Mouse (Mus musculus) stomach, embryonic 14.5 days (tissue): ENCODE data around the gene Trdmt1. TPM values are rescaled to one million over a fixed set of nuclear protein-coding genes. Genes with fewer than 3 reads are reported as not detected.

ENCODE experiments used
- ATAC-seq: fragments of 200-750 bp; cut with Nextera tagmentation; 2 replicates; pipeline ENCODE4 v1.8.0; 2017; ENCODE audit warnings: low read depth, moderate TSS enrichment; ENCODE audit not compliant: insufficient number of reproducible peaks, insufficient read depth, low FRiP score
- H3K27ac ChIP-seq: fragments of 300-500 bp; sonication (generic); 2 replicates; pipeline ENCODE4 v1.5.1; 2014; ENCODE audit warnings: mild to moderate bottlenecking, low read length, moderate library complexity, mixed read lengths
- H3K27me3 ChIP-seq: fragments of 300-500 bp; sonication (generic); 2 replicates; pipeline ENCODE4 v1.6.1; 2014; ENCODE audit warnings: low read length, control low read depth, mixed read lengths; ENCODE audit not compliant: control insufficient read depth, insufficient read depth
- H3K36me3 ChIP-seq: fragments of 300-500 bp; sonication (generic); 2 replicates; pipeline ENCODE4 v1.6.1; 2014; ENCODE audit warnings: mild to moderate bottlenecking, control low read depth, low read length, moderate library complexity, mixed read lengths; ENCODE audit not compliant: control insufficient read depth, insufficient read depth
- H3K4me1 ChIP-seq: fragments of 300-500 bp; sonication (generic); 2 replicates; pipeline ENCODE4 v1.6.1; 2014; ENCODE audit warnings: low read length, control low read depth, mixed read lengths; ENCODE audit not compliant: control insufficient read depth, insufficient read depth
- H3K4me2 ChIP-seq: fragments of 300-500 bp; sonication (generic); replicated peaks from 2 replicates; pipeline ENCODE4 v1.6.1; 2014; ENCODE audit warnings: low read depth, low read length, control low read depth
- H3K4me3 ChIP-seq: fragments of 300-500 bp; sonication (generic); 2 replicates; pipeline ENCODE4 v1.5.1; 2014; ENCODE audit warnings: low read depth, low read length, control low read depth
- H3K9ac ChIP-seq: fragments of 300-500 bp; sonication (generic); replicated peaks from 2 replicates; pipeline ENCODE4 v1.6.1; 2014; ENCODE audit warnings: low read depth, mild to moderate bottlenecking, control low read depth, low read length, moderate library complexity, mixed read lengths
- H3K9me3 ChIP-seq: fragments of 300-500 bp; sonication (generic); 2 replicates; pipeline ENCODE4 v1.6.1; 2016; ENCODE audit warnings: low read depth, low read length, control low read depth; ENCODE audit not compliant: control insufficient read depth
- WGBS: fragments of 180-500 bp; shearing (Covaris S2); extraction: QIAGEN DNeasy Blood & Tissue Kit; methylation state at CpG from one replicate; pipeline ENCODE4 v1.1.7; 2014; 5-methylcytosine and 5-hydroxymethylcytosine counted together
- polyA plus RNA-seq: library from polyadenylated mRNA; unstranded; fragments of >200 nt; fragmentation: Nextera tagmentation; extraction: Ambion mirVana; gene quantifications from 2 replicates; pipeline ENCODE4 v1.2.1, GENCODE M21; 2014

Trdmt1 gene
- polyA plus RNA-seq, 1 experiment from 2014 or later = 13.4 TPM

DNA sequence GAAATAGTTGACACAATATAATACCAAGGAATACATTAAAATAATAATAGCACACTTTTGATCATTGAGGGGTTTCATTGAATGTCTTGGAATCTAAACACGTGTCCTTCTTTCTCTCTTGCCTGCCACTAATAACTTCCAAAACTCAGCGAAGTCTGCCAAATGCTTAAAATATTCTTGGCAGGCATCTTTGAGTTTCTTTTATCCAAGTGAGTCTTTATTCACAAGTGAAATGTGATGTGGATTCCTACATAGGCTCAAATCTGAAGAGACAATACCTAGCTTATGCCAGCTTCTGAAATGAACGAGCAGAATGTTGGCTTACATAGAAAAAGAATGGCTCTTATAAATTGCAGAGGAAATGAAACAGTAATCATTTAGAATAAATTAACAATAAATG is 4.3 kb upstream of the Trdmt1 start:
- H3K4me3 ChIP-seq = no peak overlapping the region
- no peak overlapping the region for H3K4me2 ChIP-seq
- ATAC-seq = no peak
- H3K4me1 ChIP-seq = no peaks in the 10 kb centered on the region
- H3K27ac ChIP-seq = no peak overlapping the region
- WGBS = 70% methylated on average over 3 of the region's 3 CpGs
- H3K9ac ChIP-seq = no peak overlapping the region
- H3K27me3 ChIP-seq = no peaks in the 10 kb centered on the region
- H3K36me3 ChIP-seq = no peaks in the 10 kb centered on the region
- H3K9me3 ChIP-seq = no peaks in the 10 kb centered on the region

DNA sequence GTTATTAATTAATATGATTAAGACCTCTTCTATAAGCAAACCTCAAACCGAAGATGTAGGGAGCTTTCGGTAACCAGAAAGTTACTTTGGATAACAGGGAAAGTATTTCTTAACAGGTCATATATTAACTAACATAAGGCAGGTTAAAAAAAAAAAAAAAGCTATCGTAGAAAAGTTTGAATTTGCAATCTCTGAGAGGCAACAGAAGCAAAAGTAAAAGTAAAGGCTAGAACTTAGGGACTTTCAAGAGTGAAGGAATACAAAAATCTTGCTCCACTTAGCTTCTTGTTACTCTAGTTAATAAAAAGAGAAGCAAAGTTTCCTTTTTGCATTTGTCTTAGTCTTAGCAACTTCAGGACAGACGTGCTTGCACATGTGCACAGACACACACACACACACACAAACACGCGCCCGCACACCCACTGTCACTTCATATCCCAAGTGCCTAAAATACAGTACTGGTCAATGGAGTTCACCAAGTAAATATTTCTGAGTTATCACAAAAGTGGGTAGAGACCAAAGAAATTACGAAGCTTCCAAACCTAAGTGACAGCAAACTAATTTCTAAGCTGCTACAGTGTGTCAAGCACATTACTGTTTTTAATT is 846 bp downstream of the Trdmt1 start:
- Histone ChIP-seq H3K27ac (peak overlapping the region; percentile 93), H3K4me2 (peak overlapping the region; percentile 62), H3K9me3 (no peaks in the 10 kb centered on the region), H3K4me3 (peak overlapping the region; percentile 44), H3K4me1 (no peaks in the 10 kb centered on the region), H3K27me3 (no peaks in the 10 kb centered on the region), H3K9ac (peak overlapping the region; percentile 70), H3K36me3 (no peaks in the 10 kb centered on the region)
- ATAC-seq = 0 out of 2 replicates have a peak, but pooled peaks have one; percentile 4
- WGBS = 32% methylated on average over 8 of the region's 8 CpGs

DNA sequence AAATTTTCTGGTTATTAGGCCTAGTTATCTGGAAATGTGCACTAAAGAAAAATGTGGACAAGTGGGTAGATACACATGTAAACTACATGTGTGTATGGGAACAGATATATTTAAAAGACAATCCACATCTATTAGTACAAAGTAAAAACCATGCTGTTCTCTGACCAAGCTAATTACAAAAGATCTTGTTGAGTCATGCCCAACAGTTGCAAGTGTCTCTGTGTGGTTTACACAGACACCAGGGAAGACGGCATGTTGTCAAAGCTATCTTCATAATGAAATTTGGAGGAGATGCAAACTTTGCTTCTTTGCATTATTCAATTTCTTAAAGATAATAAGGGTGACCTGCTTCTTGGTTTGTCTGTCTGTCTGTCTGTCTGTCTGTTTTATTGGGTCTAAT is 4.6 kb downstream of the Trdmt1 start:
- H3K4me1 ChIP-seq = no peaks in the 10 kb centered on the region
- H3K4me3 ChIP-seq = no peak overlapping the region
- no peaks in the 10 kb centered on the region for H3K36me3 ChIP-seq
- 75% methylated on average over 1 of the region's 1 CpGs for WGBS
- ATAC-seq = no peak
- H3K4me2 ChIP-seq = no peak overlapping the region
- no peaks in the 10 kb centered on the region for H3K27me3 ChIP-seq
- no peaks in the 10 kb centered on the region for H3K9me3 ChIP-seq
- no peak overlapping the region for H3K27ac ChIP-seq
- no peak overlapping the region for H3K9ac ChIP-seq

DNA sequence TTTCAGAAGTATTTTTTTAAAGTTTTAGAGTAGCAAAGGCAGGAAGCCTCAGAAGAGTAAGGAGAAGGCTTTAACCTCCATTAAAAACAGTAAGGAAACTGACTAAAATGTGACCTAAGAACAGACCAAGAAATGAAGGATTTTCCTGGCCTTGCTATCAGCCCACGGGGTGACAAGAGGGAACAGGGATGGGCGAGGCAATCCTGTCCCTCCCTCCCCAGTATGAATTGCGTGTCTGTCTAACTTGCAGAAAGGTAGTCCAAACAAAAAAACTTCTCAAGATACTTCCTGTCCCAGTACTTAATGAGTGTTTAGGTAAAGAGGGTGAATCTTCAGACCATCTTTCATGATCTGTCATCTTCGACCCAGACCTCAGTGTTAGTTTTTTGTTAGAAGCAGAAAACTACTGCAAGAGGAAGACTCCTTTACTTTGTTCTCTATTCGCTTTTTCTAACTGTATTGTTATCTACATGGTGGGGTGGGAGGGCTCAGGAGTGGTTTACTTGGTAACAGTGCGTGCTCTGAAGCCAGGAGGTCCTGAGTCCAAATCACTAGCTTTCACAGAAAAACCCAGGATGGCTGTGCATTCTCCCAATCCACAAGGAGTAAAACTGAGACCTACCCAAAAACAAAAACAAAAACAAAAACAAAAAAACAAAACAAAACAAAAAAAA is 5.6 kb downstream of the Trdmt1 start:
- Histone ChIP-seq H3K27ac (no peak overlapping the region), H3K27me3 (no peaks in the 10 kb centered on the region), H3K4me1 (no peaks in the 10 kb centered on the region), H3K4me3 (no peak overlapping the region), H3K9me3 (no peaks in the 10 kb centered on the region), H3K36me3 (no peaks in the 10 kb centered on the region), H3K4me2 (no peak overlapping the region), H3K9ac (no peak overlapping the region)
- WGBS = 52% methylated on average over 6 of the region's 6 CpGs
- no peak for ATAC-seq

DNA sequence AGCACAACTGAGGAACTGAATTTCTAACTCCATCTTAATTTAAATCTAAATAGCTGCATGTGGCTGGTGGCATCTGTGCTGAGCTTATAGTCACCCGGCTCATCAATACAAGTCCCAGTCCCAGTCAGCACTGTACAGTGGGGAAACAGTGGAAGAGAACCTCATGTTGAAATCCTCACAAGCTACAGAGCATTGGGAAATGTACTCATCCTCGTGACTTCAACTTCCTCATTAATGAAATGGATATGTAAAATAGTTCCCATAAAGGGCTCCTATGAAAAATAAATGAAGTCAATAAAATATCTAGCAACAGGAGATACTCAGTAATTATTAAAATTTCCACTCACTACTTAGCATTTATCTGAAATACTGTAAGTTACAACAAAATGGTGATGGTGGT is 6.2 kb downstream of the Trdmt1 start:
- WGBS = 85% methylated on average over 2 of the region's 2 CpGs

DNA sequence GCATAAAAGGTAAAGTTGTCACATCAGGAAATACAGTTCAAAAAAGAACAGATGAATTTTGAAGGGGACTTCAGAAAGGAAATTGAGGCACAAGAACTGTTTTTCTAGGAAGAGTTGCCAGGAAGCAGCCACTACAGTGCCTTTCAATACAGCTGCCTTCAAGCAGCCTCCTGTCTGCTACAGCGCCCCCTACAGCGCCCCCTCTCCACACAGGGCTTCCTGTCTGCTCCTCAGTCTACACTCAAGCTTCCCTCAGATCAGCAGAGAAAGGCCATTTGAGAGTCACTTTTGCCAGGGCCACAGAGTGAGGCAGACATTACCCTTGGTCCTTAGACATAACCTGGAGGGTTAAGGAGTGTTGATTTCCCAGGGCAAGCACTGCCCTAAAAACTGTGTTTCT is 6.7 kb downstream of the Trdmt1 start:
- ATAC-seq = no peak
- H3K9me3 ChIP-seq = no peaks in the 10 kb centered on the region
- no peaks in the 10 kb centered on the region for H3K4me1 ChIP-seq
- no peak overlapping the region for H3K27ac ChIP-seq
- WGBS = 28% methylated on average over 2 of the region's 2 CpGs
- H3K9ac ChIP-seq = no peak overlapping the region
- H3K4me3 ChIP-seq = no peak overlapping the region
- H3K36me3 ChIP-seq = no peaks in the 10 kb centered on the region
- H3K27me3 ChIP-seq = no peaks in the 10 kb centered on the region
- H3K4me2 ChIP-seq = no peak overlapping the region

More for the DNA sequence above, 6.2 kb downstream of the Trdmt1 start:
- no peaks in the 10 kb centered on the region for H3K36me3 ChIP-seq
- no peaks in the 10 kb centered on the region for H3K9me3 ChIP-seq
- no peak for ATAC-seq
- no peaks in the 10 kb centered on the region for H3K4me1 ChIP-seq
- H3K27me3 ChIP-seq = no peaks in the 10 kb centered on the region
- no peak overlapping the region for H3K27ac ChIP-seq
- H3K4me3 ChIP-seq = no peak overlapping the region
- H3K4me2 ChIP-seq = no peak overlapping the region
- no peak overlapping the region for H3K9ac ChIP-seq

DNA sequence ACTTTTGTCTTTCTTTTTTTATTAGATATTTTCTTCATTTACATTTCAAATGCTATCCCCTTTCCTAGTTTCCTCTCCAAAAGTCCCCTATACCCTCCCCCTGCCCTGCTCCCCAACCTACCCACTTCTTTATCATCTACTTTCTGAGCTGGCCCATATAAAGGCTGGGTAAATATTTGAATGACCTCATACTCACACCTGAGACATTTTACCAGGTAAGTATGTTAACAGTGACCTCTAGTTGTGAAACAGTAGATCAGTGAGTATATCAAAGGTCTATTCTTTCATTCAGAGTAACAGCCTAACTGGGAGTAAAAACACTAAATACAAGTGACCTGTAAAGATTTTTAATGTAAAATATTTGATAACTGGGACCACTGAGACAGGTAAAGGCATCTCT is 7.7 kb downstream of the Trdmt1 start:
- ATAC-seq = no peak
- Histone ChIP-seq H3K4me3 (no peak overlapping the region), H3K36me3 (no peaks in the 10 kb centered on the region), H3K9me3 (no peaks in the 10 kb centered on the region), H3K27ac (no peak overlapping the region), H3K4me2 (no peak overlapping the region), H3K4me1 (no peaks in the 10 kb centered on the region), H3K27me3 (no peaks in the 10 kb centered on the region), H3K9ac (no peak overlapping the region)

DNA sequence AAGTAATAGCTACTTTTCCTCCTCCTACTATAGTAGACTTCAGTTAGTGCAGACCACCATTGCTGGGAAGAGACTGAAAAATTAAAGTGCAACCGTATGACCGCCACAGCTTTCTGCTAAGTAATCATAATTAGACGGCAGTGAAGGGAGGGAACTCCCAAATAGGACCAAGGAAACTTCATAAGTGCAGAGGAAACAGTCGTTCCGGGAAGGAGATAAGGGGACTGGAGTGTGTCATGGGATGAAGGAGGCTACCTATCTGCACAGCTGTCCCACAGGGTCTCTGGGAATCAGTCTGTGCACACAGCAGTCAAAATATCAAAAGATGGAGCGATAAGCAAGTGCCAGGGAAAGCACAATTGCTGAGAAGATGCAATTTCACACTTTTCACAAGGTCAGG is 13.8 kb downstream of the Trdmt1 start:
- no peaks in the 10 kb centered on the region for H3K9me3 ChIP-seq
- no peak overlapping the region for H3K9ac ChIP-seq
- WGBS = 76% methylated on average over 6 of the region's 6 CpGs

More for the DNA sequence above, 13.8 kb downstream of the Trdmt1 start:
- Histone ChIP-seq H3K4me2 (no peak overlapping the region), H3K4me1 (no peaks in the 10 kb centered on the region), H3K27ac (no peak overlapping the region), H3K36me3 (no peaks in the 10 kb centered on the region), H3K27me3 (no peaks in the 10 kb centered on the region), H3K4me3 (no peak overlapping the region)
- no peak for ATAC-seq
